Mouse (Mus musculus): Measurements from ENCODE around the gene Syt3. TPM values are rescaled to one million over a fixed set of nuclear protein-coding genes. Genes with fewer than 3 reads are reported as not detected.

Syt3 gene
- total RNA-seq, 2 experiments from 2014 or later, result 0.34 to 0.49 TPM

- DNase-seq (ENCODE audit: low spot score in 2 of 2), result no peak
Observed at GRCm38 (mm10) chr7:44356590-44357481, 27.1 kb upstream of the Syt3 start.

- DNase-seq (ENCODE audit: low spot score in 2 of 2), result no peak
Observed at GRCm38 (mm10) chr7:44357531-44357930, 26.4 kb upstream of the Syt3 start.

- no peak for DNase-seq (ENCODE audit: low spot score in 2 of 2)
Observed at GRCm38 (mm10) chr7:44358012-44358411, 25.9 kb upstream of the Syt3 start.

GRCm38 (mm10) chr7:44358886-44359654, 24.8 kb upstream of the Syt3 start:
- no peak for DNase-seq (ENCODE audit: low spot score in 2 of 2)

- DNase-seq (ENCODE audit: low spot score in 2 of 2), result peak; percentile 65 to 72
Observed at GRCm38 (mm10) chr7:44359908-44360672, 23.8 kb upstream of the Syt3 start.

GRCm38 (mm10) chr7:44360792-44361301, 23.1 kb upstream of the Syt3 start:
- DNase-seq (ENCODE audit: low spot score in 2 of 2), result no peak

- no peak for DNase-seq (ENCODE audit: low spot score in 2 of 2)
Observed at GRCm38 (mm10) chr7:44372678-44373077, 11.2 kb upstream of the Syt3 start.

- DNase-seq (ENCODE audit: low spot score in 2 of 2), result no peak
Observed at GRCm38 (mm10) chr7:44373460-44373859, 10.4 kb upstream of the Syt3 start.

GRCm38 (mm10) chr7:44373889-44374652, 9.8 kb upstream of the Syt3 start:
- peak in 1 of 2 experiments; percentile 65 for DNase-seq (ENCODE audit: low spot score in 2 of 2)

- no peak for DNase-seq (ENCODE audit: low spot score in 2 of 2)
Observed at GRCm38 (mm10) chr7:44374756-44375155, 9.1 kb upstream of the Syt3 start.

GRCm38 (mm10) chr7:44375207-44375606, 8.7 kb upstream of the Syt3 start:
- DNase-seq (ENCODE audit: low spot score in 2 of 2), result no peak

GRCm38 (mm10) chr7:44375793-44376192, 8.1 kb upstream of the Syt3 start:
- no peak for DNase-seq (ENCODE audit: low spot score in 2 of 2)

- no peak for DNase-seq (ENCODE audit: low spot score in 2 of 2)
Observed at GRCm38 (mm10) chr7:44378290-44378689, 5.6 kb upstream of the Syt3 start.

GRCm38 (mm10) chr7:44382541-44382940, 1.4 kb upstream of the Syt3 start:
- no peak for DNase-seq (ENCODE audit: low spot score in 2 of 2)

- no peak for DNase-seq (ENCODE audit: low spot score in 2 of 2)
Observed at GRCm38 (mm10) chr7:44384716-44385059, 786 bp downstream of the Syt3 start.

- DNase-seq (ENCODE audit: low spot score in 2 of 2), result no peak
Observed at GRCm38 (mm10) chr7:44385720-44386119, 1.8 kb downstream of the Syt3 start, which contains the start of gene 1700008O03Rik. TSS of gene 1700008O03Rik (minus strand) at chr7:44385820.

- DNase-seq (ENCODE audit: low spot score in 2 of 2), result no peak
Observed at GRCm38 (mm10) chr7:44391831-44392230, 7.9 kb downstream of the Syt3 start.

GRCm38 (mm10) chr7:44392341-44392740, 8.4 kb downstream of the Syt3 start:
- DNase-seq (ENCODE audit: low spot score in 2 of 2), result no peak

- no peak for DNase-seq (ENCODE audit: low spot score in 2 of 2)
Observed at GRCm38 (mm10) chr7:44393284-44393683, 9.4 kb downstream of the Syt3 start.

GRCm38 (mm10) chr7:44398570-44398969, 14.7 kb downstream of the Syt3 start:
- DNase-seq (ENCODE audit: low spot score in 2 of 2), result peak in 1 of 2 experiments; percentile 35
